Mouse (Mus musculus) MEL (cell line): Measurements from ENCODE around the gene Slc9a5.

Experiments used
- CTCF ChIP-seq, 3 experiments: IDR thresholded peaks in 2 of 3; conservative IDR thresholded peaks in 1 of 3; 2 replicates each; pipeline ENCODE4 v1.5.1; 2011 to 2012; ENCODE audit warnings: low read length in 3 of 3, low read depth in 2 of 3, mild to moderate bottlenecking in 2 of 3, improper control_type of control experiment in 1 of 3, inconsistent platforms in 1 of 3, mixed read lengths in 1 of 3, moderate library complexity in 1 of 3; ENCODE audit not compliant: control insufficient read depth in 1 of 3, insufficient read depth in 1 of 3, poor library complexity in 1 of 3, severe bottlenecking in 1 of 3
- EP300 ChIP-seq, 2 experiments: IDR thresholded peaks; 2 replicates each; pipeline ENCODE4 v1.6.1; 2011; ENCODE audit warnings: improper control_type of control experiment in 2 of 2, low read length in 2 of 2, low read depth in 1 of 2, mild to moderate bottlenecking in 1 of 2
- MXI1 ChIP-seq: IDR thresholded peaks from 2 replicates; pipeline ENCODE4 v1.6.1; 2011; ENCODE audit warnings: mild to moderate bottlenecking, low read depth, low read length, improper control_type of control experiment
- MYC ChIP-seq: IDR thresholded peaks from 2 replicates; pipeline ENCODE4 v1.6.1; 2011; ENCODE audit warnings: low read depth, mild to moderate bottlenecking, low read length, improper control_type of control experiment, moderate library complexity
- SMC3 ChIP-seq: IDR thresholded peaks from 2 replicates; pipeline ENCODE4 v1.6.1; 2011; ENCODE audit warnings: low read depth, low read length, improper control_type of control experiment
- ZC3H11A ChIP-seq: IDR thresholded peaks from 2 replicates; pipeline ENCODE4 v1.6.1; 2012; ENCODE audit warnings: low read depth, mild to moderate bottlenecking, inconsistent platforms, low read length, improper control_type of control experiment

- TF ChIP-seq MXI1, result no peak
- TF ChIP-seq MYC, result no peak
- TF ChIP-seq CTCF (IDR thresholded peaks at IDR 0.05 in 2 of 3, conservative IDR thresholded peaks at IDR 0.05 in 1 of 3; ENCODE audit: control insufficient read depth in 1 of 3, insufficient read depth in 1 of 3, low read depth in 2 of 3, low read length in 3 of 3, poor library complexity in 1 of 3, severe bottlenecking in 1 of 3), result peak; percentile 35 to 61 (median 45); a peak in 4 of 6 replicates
- TF ChIP-seq EP300 (IDR thresholded peaks at IDR 0.05; ENCODE audit: low read depth in 1 of 2, low read length in 2 of 2), result no peak
- TF ChIP-seq SMC3, result peak; percentile 59
- TF ChIP-seq ZC3H11A, result peak; percentile 58
These were observed 35.4 kb downstream of the Slc9a5 start for GRCm38 (mm10) chr8:105384070-105384469.
